Mouse (Mus musculus) adrenal gland (tissue): ENCODE results near the gene Ugt1a2.

Source experiments
- intact Hi-C: fragments of 180-260 bp; cut with DNase I; formaldehyde crosslinking; loops from one replicate; pipeline ENCODE4 v1.15.1; 2025

Ugt1a2 gene

GRCm38 (mm10) chr1:88256886-88257663 is 56.7 kb downstream of the Ugt1a2 start:
- intact Hi-C loops: no loop called here

DNA sequence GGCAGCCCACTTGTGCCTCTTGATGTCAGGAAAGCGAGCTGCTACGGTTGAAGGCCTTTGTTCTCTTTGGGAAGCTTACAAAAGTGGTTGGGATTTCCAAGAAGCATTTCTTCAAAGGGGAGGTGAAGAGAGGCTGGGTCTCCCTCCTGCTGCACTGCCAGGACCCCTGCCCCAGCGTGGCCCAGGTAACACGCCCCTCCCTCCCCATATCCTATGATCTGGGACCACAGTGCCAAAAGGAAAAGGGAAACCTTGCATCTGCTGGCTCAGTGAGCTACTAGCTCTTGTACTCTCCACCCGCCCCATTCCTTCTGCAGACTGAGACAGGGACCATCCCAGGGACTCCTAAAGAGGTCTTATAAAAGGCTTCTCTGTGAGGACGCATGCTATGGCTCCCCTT is 57.3 kb downstream of the Ugt1a2 start:
- intact Hi-C loops: no loop called here

- intact Hi-C loops: no loop called here
Measured at GRCm38 (mm10) chr1:88258361-88258760, 58.0 kb downstream of the Ugt1a2 start.

DNA sequence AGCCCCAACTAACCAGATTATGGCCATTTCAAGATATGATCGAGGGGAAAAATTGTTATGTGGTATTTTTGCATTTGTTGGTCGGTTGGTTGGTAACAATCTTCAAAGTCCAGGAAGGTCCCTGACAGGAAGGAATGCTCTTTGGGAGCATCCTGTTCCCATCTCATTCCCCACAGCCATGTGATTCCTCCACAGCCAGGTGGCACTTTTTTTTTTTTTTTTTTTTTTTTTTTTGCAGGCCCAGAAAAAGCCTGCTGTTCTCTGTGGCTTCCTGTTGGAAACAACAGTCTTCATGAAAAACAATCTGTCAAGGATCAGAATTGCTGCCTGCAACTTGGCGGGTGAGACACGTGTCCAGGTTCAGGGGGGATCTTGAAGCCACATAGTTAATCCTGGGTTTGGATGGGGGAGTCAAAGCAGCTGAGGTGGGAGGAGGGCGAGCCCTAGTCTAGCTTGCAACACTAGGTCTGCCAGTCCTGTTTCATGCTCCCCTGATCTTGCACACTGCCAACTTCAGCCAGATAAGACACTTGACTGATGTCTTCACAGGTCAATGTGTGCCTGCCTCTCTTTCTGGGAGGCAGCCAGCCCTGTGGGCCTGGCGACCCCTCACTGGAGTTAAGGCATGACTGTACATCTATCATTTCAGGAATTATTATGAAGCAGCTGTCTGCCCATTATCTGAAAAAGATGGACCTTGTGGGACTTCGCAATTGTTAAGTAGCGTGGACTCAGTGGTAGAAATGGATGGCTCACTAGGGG is 58.7 kb downstream of the Ugt1a2 start:
- intact Hi-C loops: no loop called here

DNA sequence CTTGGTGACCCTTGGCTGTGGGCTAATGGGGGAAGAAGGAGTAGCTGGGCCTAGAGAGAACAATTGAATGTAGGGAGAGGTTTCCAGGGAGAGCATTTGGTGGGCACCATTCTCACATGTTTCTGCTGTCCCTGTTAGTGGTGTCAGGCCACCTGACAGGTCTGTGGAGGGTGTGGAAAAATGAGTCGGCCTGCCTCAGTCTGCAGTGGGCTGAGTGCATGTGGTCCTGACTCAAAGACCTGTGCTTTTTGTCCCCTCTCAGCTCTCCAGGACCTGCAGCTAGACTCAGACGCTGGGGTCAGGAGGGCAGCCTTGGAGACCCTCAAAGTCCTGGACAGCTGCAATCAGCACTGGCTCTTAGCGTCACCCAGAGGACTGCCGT is 59.2 kb downstream of the Ugt1a2 start:
- intact Hi-C loops: no loop called here

GRCm38 (mm10) chr1:88260114-88260513 is 59.7 kb downstream of the Ugt1a2 start:
- intact Hi-C loops: no loop called here

GRCm38 (mm10) chr1:88260604-88261377 is 60.4 kb downstream of the Ugt1a2 start:
- intact Hi-C loops: no loop called here

GRCm38 (mm10) chr1:88261706-88262105 is 61.3 kb downstream of the Ugt1a2 start:
- intact Hi-C loops: no loop called here

DNA sequence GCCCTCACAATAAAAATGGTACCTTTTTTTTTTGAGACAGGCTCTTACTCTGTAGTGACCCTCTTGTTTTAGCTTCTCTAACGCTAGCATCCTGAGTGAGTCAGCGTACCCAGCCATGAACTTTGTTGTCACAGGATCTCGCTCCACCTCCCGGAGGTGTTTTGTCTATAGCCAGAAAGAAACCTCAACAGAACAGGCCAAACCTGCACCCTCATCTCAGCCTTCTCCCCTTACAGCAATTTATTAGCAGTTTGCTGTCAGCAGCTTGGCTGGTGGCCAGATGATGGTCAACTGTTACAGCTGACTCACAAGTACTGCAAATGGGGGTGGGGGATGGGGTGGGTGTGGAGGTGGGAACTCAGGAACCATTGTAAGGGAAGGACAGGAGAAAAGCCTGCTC is 61.9 kb downstream of the Ugt1a2 start:
- intact Hi-C loops: no loop called here

DNA sequence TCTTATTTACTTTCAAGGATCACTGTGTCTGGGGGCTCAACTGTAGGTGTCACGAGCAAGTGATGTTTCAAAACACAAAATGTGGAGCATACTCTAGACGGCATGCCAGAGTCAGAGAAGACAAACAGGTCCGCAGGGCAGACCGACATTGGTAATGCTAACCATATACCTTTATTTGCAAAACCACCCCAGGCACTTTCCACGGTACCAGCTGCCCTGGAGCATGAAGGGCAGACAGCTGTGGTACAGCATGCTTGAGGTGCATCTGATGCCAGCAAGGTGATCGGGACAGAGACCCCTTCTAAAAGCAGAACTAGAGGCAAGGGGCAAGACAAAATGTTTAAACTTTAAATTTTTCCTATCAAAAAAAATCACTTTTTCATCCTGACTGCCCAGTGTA is 62.6 kb downstream of the Ugt1a2 start:
- intact Hi-C loops: no loop called here

GRCm38 (mm10) chr1:88263778-88264177 is 63.4 kb downstream of the Ugt1a2 start:
- intact Hi-C loops: no loop called here

- intact Hi-C loops: no loop called here
Measured at GRCm38 (mm10) chr1:88264237-88264868, 64.0 kb downstream of the Ugt1a2 start.

- intact Hi-C loops: no loop called here
Measured at GRCm38 (mm10) chr1:88264869-88265240, 64.5 kb downstream of the Ugt1a2 start.

DNA sequence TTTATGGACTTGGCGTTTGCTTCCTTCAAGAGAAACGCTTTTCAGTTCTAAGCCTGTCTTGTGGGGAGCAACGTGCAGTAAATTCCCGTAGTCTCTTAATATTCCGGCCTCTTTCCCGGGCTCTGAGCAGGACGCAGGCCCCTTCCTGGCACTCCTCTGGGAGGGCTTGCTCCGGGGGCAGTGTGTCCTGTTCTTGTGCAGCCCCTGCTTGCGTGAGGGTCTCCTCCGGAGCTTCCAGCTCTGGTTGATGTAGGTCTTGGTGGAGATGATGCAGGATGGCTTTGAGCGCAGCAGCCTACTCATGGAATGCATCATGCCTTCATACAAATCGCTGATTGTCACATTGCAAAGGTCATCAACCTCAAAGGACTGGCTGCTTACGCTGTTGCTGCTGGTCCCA is 65.7 kb downstream of the Ugt1a2 start:
- intact Hi-C loops: no loop called here

DNA sequence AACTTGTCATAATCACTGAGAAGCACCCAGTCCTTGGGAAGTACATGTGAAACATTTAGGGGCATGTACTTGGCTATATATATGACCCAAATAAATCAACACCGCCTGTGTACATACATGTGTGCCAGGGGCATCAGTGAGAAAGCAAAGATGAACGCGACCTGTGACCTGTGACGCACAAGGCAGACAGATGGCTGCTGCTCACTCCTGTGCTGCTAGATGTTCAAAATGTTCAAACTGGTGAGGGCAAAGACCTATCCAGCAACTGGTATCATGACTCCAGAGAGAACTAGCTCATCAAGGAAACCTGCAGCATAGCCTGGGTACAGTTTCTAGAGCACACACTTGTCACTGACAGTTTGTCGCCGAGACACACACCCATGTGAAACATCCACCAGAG is 67.1 kb downstream of the Ugt1a2 start:
- intact Hi-C loops: no loop called here

DNA sequence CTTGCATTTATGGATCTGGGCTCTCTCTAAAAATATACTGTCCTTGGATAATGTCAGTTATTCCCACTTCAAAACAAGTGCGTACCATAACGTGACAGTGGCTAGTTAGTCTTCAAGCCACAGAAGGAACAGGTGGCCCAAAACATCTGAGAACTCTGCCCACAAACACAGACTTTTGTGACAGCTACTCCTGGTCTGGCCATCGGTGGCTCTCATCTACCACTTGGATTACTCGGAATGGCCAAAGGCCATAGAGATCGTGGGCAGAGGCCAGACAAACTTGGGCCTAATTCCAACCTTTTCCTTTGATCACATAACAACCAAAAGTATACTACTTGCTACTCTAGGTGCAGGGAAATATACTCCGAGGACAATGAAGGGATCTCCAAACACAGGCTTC is 67.7 kb downstream of the Ugt1a2 start:
- intact Hi-C loops: no loop called here
